Mouse (Mus musculus): Measurements from ENCODE around the gene Iqcm. TPM values are rescaled to one million over a fixed set of nuclear protein-coding genes. Genes with fewer than 3 reads are reported as not detected.

Gene Iqcm
- not detected in 2 replicates for polyA plus RNA-seq (2012)

DNA sequence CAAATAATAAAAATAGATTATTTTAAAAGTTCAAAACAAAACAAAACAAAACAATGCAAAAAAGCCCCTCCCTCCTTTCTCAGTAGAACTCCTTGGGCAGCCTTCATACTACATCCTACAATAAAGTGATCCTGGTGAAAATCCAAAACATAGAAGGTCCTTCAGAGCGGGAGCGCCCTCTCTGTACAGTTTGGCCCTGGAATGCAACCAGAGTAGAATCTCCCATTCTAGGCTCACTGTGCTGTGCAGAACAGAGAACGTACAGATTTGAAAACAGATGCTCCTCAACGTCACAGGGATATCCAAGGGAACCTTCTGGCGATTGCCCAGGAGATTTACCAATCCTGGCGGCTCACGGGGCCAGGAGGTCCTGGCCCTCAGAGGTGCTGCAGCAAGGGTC, at the start of gene Iqcm:
Iqcm (plus strand) TSS at position 301 of the 400 bp plus-strand sequence.
- no peak for TF ChIP-seq GATA1 (IDR thresholded peaks at IDR 0.05; ENCODE audit: low read length)

DNA sequence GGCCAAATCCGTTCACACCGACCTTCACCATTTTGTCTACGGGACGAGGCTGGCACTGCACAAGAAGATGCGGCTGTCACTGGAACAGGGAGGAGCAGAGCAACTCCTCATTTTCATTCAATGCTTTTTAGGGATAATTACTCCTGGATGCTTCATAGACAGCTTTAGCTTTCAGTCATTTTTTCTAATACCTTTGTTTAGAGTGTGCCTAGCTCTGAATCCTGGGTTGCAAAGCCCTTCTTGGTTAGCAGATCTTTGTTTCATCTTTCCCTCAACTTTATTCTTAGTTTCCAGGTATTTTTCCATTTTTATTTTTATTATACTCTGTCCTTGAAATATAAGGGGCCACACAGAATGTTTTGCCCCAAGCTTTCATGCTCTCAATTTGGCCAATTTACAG, 42.0 kb upstream of the Iqcm start, which contains the start of gene Gm10358:
Gm10358 (minus strand) TSS at position 101 of the 400 bp plus-strand sequence.
- TF ChIP-seq GATA1 (IDR thresholded peaks at IDR 0.05; ENCODE audit: low read length) = no peak

DNA sequence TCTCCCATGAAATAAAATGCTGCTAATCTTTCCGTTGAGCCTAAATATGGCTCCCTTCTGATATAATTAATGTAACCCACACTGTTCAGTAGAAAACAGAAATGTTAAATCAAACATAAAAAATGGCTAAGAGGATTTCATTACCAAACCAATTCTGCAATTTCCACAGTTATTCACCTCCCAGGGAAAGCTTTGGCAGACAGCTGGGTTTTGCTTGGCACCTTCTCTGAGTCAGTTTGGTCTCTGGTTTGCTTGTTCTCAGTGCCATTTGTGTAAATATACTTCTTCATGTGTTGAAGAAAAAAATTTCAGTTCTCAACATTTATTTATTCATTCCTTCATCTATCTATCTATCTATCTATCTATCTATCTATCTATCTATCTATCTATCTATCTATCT, 28.3 kb downstream of the Iqcm start:
- TF ChIP-seq GATA1 (IDR thresholded peaks at IDR 0.05; ENCODE audit: low read length) = no peak

DNA sequence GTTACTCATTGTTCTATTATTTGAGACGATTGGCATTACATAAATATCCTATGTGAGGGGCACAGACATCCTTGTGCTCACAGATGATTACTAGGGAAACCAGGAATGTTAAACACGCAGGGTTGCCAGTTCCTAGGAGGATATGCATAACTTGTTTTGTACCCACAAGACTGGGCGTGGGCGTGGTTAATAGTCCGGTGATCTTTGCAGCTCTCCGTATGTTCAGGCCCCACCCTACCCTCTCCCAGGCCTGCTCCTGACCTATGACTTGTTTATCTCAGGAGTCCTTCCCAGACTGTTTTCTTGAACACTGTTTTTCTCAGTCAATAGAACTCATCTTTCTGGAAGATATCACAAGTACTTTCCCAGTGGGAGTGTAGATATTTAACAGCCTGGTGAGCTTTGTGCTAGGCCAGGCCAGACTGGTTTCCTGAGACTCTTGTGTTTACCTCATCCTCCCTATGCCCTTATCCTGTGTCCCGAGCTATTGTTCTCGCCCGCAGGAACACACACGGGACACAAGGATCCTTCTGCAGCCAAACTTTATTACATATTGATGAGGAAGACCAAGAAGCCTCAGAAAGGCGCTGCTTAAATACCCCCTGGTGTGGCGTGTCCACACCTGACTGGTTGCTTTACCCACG, 40.7 kb downstream of the Iqcm start:
- TF ChIP-seq GATA1 (IDR thresholded peaks at IDR 0.05; ENCODE audit: low read length) = no peak

DNA sequence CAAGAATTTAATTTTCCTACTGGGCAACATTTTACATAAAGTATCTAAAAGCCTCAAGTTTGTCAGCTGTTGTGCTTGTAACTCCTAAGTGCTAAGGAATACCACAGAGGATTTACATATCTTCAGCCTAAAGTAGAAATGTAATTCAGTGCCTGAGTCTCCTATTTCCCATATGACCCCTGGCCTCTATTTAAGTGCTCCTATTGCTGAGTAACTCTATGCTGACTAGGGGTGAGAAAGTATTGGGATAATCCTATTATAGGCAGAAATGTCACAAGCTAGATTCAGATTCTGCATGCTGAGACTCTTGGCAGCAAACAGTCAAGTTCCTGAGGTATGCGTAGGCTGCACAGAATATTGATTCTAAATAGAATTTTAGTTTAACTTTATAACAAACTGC, 60.8 kb downstream of the Iqcm start:
- TF ChIP-seq GATA1 (IDR thresholded peaks at IDR 0.05; ENCODE audit: low read length) = no peak

DNA sequence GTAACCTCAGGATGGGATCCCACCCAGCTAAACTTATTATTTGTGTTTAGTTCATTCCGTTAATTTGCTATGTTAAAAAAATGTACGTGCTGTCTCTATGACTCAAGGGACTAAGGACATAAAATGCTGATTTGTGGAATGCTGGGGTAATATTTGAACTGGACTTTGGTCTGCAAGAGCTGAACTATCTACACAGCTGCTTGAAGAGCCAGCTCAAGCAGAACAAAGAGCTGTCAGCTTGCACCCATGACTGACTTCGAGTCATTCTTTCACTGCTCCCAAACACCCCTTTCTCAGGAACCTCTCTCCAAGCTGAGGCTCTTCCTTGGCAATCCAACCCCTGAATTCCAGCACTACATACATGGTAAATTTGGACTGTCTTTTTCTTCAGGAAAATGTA, 65.3 kb downstream of the Iqcm start:
- TF ChIP-seq GATA1 (IDR thresholded peaks at IDR 0.05; ENCODE audit: low read length) = no peak

DNA sequence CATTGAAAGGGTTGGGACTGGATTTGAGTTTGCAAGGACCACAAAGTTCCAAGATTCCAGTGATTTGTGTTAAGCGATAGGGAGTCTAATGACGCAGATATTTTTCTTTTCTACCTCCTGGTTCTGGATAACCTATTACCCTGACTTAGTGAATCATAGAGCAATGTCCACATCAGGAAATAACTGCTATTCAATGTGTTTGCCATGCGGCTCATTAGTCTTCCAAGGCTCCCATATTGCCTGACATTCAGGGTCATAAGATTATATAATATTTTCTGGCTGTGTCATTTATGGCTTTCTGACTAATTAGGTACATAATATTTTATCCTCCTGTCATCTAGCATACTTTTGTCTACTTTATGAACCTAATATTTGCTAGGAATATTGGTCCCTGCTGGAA, 100.8 kb downstream of the Iqcm start:
- no peak for TF ChIP-seq GATA1 (IDR thresholded peaks at IDR 0.05; ENCODE audit: low read length)

DNA sequence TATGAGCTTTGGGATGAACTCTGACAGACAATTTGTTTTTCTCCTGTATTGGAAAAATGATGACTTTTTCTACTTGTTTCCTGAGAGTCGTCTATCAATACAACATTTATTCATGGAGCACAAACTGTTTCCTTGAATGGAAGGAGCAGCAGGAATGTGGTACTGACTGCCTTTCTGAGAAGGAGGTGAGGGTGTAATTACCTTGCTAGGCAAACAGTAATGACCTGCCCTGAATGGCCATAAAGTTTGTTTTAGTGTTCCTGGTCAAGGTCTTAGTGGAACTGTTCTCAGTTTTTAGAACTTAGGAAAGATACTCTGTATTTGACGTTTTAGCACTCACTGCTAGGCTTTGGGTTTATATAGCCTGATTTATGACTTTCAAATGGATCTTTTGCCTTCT, 147.8 kb downstream of the Iqcm start:
- no peak for TF ChIP-seq GATA1 (IDR thresholded peaks at IDR 0.05; ENCODE audit: low read length)

DNA sequence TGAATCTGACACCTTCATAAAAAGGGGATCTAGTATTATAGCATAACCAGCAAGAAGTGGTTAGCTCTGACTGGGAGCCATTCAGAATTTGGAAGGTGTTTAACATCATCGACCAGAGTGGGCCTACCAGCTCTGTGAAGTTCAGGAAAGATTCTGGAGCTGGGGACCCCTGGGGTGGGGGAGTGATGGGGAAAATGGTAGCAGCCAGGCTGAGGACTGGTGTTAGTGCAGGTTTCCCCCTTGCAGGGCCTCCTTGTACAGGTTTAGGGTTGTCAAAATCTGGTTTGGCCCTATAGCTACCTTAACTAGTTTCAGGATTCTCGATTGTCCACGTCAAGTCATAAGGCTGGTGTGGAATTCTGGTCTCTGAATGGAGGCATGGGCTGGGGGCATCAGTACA, 194.5 kb downstream of the Iqcm start:
- no peak for TF ChIP-seq GATA1 (IDR thresholded peaks at IDR 0.05; ENCODE audit: low read length)

DNA sequence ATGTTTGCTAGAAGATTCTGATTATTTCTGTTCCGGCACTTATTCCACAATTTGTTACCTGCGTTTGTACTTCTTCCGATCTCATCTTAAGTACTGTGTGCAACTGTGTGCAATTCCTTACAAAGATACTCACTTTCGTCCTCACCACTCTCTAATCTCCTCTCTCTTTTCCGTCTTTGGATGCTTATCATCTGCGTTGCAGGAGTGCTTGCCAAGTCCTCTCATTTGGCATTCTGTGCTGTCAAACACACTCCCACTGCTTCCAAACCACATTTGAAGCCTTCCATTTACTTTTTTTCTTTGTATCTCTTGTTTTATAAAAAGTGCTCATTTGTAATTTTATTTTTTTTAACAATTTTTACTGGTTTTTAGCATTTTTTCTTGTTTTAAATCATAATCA, 210.8 kb downstream of the Iqcm start:
- TF ChIP-seq GATA1 (IDR thresholded peaks at IDR 0.05; ENCODE audit: low read length) = no peak

DNA sequence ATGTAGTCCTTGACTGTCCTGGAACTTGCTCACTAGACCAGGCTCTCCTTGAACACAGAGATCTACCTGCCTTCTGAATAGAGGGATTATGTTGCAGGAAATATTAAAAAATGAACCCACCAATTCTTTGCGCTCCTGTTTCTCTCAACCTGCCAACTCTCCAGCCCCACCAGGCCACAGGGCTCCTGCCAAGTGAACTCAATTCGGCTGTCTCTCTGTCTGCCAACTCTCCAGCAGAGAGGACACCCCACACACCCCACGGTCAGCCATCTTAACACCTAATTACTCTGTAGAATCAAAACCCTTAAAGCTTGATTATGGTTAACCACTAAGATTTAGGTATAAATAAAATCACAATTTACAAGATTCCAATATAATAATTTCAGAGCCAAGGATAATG, 298.1 kb downstream of the Iqcm start:
- no peak for TF ChIP-seq GATA1 (IDR thresholded peaks at IDR 0.05; ENCODE audit: low read length)

DNA sequence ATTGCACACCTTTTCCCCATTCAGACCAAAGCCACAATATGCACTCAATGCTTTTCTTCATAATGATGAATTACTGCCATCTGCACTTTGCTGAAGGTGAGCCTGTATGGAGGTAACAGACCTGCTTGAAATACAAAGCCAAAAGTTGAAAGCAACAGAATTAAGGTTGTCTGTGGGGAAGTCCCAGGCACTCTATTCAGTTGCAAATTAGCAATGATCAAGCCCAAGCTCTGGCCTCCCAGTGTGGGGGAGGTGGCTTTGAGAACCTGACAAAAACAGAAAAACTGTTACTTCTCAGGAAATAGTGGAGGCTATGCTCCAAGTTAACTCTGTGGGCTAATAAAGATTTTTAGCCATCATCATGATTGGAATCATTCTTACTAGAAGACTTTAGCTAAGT, 307.1 kb downstream of the Iqcm start:
- TF ChIP-seq GATA1 (IDR thresholded peaks at IDR 0.05; ENCODE audit: low read length) = no peak

DNA sequence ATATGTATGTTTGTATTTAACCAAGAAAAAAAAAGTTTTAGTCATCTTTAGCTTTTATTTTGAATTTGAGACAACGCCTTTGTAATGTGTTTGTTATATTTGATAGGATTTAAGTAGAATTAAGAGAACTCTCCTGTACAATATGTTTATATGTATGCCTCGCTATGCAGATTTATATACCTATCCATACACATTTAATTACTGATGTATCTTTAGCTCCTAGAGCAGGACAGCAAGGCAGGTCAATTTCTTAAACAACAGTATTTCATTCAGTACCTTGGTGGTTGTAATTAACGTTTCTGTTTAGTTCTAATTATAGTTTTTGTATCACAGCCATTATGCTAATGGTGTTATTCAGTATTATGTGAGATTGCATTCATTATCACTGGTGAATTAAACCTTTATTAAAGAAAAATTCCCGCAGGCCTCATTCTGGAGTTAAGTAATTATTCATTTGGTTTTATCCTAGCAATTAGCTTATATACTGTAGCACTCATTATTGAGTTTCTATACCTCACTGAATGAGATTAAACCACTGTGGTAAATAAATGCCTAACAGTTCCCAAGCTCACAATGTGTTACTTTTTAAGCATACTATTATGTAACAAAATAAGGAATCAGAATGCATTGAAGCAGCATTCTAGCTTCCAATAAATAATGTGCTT, 380.1 kb downstream of the Iqcm start:
- no peak for TF ChIP-seq GATA1 (IDR thresholded peaks at IDR 0.05; ENCODE audit: low read length)

DNA sequence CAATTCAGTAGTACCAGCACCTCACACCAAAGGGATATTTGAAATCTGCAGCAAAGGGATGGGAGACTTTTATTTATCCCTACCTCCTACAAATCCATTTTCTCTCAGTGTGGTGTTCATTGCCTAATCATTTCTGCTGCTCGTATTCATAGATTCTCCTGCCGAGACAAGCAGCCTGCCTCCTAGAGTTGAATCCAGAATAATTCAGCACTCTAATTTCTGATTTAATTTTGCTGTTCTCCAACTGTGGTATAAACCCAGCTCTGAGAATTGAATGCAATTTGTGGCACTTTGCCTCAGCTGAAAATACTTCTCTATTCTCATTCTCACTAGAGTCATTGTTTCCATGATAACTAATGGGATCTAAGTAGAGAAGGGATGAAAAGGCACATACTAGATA, 386.8 kb downstream of the Iqcm start:
- no peak for TF ChIP-seq GATA1 (IDR thresholded peaks at IDR 0.05; ENCODE audit: low read length)

DNA sequence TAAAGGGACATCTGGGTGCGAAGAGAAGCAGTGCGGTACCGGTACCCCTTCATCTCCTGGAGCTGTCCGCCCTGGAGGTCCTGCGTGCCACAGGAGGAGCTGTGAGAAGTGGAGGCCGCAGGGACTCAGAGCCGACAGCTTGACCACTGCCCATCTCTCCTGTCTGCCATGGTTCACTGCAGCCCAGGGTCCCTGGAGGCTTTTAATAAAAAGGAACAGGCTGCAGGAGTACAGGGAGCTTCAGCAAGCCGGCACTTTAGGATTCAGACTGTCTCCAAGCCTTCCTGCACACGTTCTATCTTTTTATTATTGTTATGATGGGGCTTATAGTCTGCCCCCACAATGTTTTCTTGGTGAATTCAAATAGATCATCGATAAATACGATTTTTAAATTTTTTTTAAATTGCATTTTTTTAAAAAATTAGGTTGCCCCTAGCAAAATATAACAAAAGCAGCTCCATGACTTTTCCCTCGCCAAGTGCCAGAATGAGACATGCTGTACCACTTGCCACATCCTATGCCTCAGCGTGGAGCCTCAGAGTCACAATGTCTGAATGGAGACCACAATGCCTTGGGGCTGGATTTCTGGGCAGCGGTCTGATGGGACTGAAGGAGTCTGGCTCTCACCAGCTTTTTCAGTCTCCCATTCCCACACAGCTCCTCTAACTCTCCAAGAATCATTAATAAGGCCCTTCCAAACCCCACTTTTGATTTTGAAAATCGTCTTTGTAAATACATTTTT, 469.3 kb downstream of the Iqcm start:
- no peak for TF ChIP-seq GATA1 (IDR thresholded peaks at IDR 0.05; ENCODE audit: low read length)

DNA sequence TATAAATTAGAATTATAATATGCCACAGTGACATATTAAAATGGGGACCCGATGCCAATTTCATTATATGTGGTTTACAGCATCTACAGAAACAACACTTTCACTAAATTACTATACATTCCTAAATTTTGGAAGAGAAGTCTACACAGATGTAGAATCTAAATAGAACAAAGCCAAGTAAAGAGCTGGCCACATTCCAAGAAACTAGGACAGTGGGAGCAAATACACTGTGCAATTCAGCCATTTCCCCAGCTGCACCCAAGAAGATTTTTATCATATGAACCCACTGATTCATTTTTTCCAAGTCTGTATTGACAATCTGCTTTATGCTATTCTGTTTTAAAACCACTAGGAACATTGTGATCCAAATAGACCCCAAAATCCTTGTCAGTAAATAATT, 500.7 kb downstream of the Iqcm start:
- TF ChIP-seq GATA1 (IDR thresholded peaks at IDR 0.05; ENCODE audit: low read length) = no peak

DNA sequence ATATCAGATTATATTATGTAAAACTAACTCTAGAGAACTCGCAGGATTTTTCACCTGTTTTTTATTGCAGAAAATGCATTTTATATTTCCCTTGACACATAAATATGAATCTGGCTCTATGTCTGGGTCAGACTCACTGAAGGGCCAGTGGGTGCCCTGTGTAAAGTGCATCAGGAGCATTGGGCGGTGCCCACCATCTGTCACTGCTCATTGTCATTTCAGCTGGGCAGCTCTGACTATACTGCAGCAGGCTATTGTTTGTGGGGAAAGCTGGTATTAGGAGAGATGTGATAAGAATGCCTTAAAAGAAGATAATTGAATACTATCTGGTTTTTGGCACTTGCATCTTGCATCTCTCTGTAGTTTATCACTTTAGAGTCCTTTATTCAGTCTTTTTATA, 507.5 kb downstream of the Iqcm start:
- TF ChIP-seq GATA1 (IDR thresholded peaks at IDR 0.05; ENCODE audit: low read length) = no peak
